Mouse (Mus musculus) erythroblast, adult 5-6 weeks (primary cell): ENCODE measurements around the gene Slc2a12. TPM values are rescaled to one million over a fixed set of nuclear protein-coding genes. Genes with fewer than 3 reads are reported as not detected.
A peak's percentile ranks its signal among the peaks of the same experiment; 100 is the strongest.

Experiments used
- ATAC-seq: replicated peaks from 2 replicates; pipeline ENCODE4 v1.8.0; 2016; ENCODE audit warnings: moderate number of reproducible peaks, mild to moderate bottlenecking, moderate TSS enrichment, inconsistent platforms; ENCODE audit not compliant: poor library complexity, low FRiP score, severe bottlenecking
- total RNA-seq, 2 experiments: library from RNA; stranded (forward) in 1 of 2; stranded (reverse) in 1 of 2; fragments of 150-400 nt in 1 of 2; fragments of 200-764, 138-1000 nt in 1 of 2; gene quantifications; 2 replicates each; pipeline versions ENCODE4 v1.2.3 to v1.2.4; 2015 to 2017; ENCODE audit warnings: low replicate concordance in 2 of 2

The Slc2a12 gene
- total RNA-seq, 2 experiments from 2014 or later, result not detected

- ATAC-seq, result no peak
Observed at GRCm38 (mm10) chr10:22659386-22659725, 14.5 kb downstream of the Slc2a12 start.

GRCm38 (mm10) chr10:22660286-22661000 is 15.6 kb downstream of the Slc2a12 start:
- no peak for ATAC-seq

- ATAC-seq, result no peak
Observed at GRCm38 (mm10) chr10:22668509-22668908, 23.7 kb downstream of the Slc2a12 start.

DNA sequence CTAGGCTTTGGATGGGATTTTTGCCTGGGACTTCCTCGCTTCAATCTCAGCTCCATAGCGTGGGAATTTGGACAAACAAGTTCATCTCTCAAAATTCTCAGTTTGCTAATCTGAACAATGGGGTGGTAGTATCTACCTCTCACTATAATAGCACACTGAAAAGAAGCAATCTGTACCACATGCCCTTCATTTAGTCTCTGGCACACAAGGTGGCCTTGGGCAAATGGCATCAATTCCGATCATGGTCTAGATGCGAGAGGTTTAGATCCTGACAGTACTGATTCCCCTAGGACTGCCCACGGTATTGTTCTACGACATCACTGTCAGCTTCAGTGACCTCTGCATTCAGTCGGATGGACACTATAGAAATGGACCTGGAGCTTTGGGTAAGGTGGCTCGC is 29.4 kb downstream of the Slc2a12 start:
- no peak for ATAC-seq

DNA sequence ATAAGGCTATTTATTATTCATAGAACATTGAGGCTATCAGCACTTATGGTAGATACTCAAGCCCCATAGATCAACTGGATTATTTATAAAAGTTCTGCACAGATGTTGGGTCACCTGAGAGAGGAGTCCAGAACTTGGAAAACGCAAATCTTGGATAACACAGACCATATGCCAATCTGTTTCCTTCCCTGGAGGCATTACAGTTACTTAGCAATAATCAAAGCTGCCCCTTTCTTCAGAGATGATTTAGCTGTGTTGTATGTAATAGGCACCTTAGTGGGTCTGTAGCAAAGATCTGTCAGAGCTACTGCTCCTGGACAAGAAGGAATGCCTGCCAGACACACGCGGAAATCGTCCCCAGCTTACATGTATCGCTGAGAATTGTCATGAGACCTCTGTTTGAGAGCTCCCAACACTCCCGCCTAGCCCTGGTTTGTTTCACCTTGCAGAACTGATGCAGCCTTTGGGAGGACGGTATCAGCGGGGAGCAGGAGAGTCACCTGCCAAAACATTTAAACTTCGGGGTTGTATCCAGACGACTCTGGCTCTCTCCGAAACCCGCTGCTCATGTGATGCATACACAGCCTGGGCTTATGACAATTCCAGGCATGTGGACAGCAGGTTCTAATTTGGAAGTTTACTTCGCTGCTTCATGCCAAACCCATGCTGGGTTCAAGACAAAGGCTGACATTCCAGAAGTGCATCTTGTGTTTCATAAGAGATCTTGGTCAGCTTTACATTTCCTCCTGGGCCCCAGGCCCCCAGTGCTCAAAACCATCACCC is 31.2 kb downstream of the Slc2a12 start:
- ATAC-seq, result no peak

DNA sequence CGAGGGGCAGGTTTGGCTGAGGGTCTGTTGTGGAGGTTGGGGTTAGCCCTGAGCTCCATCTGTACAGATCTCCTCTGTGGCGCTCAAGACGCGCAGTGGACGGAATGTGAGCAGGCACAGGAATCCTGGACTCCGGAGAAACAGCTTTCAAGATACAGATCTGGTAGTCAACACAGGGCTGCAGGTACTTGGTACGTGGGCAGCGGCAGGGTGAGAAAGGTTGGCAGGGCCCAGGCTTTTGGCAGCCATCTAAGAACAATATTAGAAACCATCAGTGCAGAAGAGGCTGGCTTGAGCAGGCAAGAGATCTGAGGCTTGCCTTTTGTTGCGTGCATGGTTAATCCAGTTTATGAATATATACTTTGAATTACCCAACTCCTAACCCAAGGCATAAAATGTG is 51.4 kb downstream of the Slc2a12 start:
- no peak for ATAC-seq

DNA sequence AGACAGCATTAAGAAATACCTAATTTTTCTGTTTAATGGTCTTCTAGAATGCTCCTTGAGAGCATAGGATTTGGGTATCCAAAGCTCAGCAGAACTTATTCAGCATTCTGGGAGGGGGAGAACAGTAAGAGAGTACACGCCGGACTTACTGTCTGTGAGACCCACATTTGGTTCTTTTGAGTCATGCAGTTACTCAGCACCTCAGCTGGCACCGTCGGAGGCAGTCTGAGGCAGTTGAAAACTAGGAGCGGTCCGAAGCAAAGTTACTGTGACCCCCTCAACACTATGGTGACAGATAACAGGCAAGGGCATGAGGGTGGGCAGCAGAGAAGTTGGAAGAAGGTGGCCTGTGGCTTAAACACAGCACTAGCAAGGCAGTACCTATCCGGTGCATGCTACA is 52.1 kb downstream of the Slc2a12 start:
- ATAC-seq, result no peak

GRCm38 (mm10) chr10:22698158-22698953 is 53.5 kb downstream of the Slc2a12 start:
- no peak for ATAC-seq

DNA sequence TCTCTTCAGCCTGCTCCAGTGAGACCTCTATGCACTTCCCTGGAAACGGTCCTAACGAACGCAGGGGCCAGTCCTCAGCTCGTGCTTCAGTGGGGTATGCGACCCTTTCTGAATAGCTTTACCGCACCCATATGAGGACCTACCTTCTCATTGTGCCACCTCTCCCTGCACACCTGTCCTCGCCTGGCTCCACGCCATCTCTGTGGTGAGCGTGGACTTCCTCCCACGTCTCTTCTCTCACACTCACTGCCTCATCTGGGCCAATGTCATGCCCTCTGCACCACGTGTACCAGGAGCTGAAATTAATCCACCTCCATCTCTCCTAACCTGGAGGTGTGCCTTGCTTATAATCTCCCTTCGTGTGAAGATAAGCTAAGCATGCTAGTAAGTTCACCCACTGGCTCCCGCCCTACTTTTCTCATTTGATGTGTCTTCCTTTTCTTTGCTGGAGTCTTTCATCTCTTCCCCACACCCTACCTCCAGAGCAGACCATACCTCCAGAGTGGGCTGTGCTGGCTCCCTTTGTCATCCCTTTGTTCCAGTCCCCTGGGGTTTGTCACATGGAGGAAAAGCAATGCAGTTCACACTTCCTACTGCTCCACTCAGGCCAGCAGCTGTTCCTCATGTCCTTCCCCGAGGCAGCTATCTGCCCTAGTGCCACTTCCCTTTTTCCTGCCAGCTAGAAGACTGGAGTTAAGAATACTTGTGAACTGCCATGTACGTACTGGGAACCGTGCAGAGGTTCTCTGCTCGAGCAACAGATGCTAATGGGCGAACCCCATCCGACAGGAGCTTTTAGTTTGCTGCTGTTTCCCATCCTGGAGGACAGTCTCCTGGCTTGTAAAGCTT is 54.9 kb downstream of the Slc2a12 start:
- no peak for ATAC-seq

GRCm38 (mm10) chr10:22700773-22701172 is 56.0 kb downstream of the Slc2a12 start:
- ATAC-seq, result no peak

- no peak for ATAC-seq
Observed at GRCm38 (mm10) chr10:22701485-22702315, 56.9 kb downstream of the Slc2a12 start.

GRCm38 (mm10) chr10:22703844-22704243 is 59.0 kb downstream of the Slc2a12 start:
- ATAC-seq, result no peak

GRCm38 (mm10) chr10:22708190-22708843 is 63.5 kb downstream of the Slc2a12 start:
- ATAC-seq, result no peak

- no peak for ATAC-seq
Observed at GRCm38 (mm10) chr10:22710173-22710777, 65.5 kb downstream of the Slc2a12 start.

- ATAC-seq, result no peak
Observed at GRCm38 (mm10) chr10:22712955-22713354, 68.1 kb downstream of the Slc2a12 start.

- peak; percentile 65; the same call in 1 of the 2 replicates for ATAC-seq
Observed at GRCm38 (mm10) chr10:22714520-22714919, 69.7 kb downstream of the Slc2a12 start.

- ATAC-seq, result no peak
Observed at GRCm38 (mm10) chr10:22718475-22718874, 73.7 kb downstream of the Slc2a12 start.
